Mouse (Mus musculus): ENCODE data around the gene Prss57. TPM values are rescaled to one million over a fixed set of nuclear protein-coding genes. Genes with fewer than 3 reads are reported as not detected.

Gene Prss57
- polyA plus RNA-seq, 1 experiment from 2014 or later: 0.11 TPM

- H3K4me1 ChIP-seq (ENCODE audit: insufficient read depth, low read depth, low read length): no peaks in the 10 kb centered on the region
- DNase-seq (ENCODE audit: low spot score): no peak
- H3K27me3 ChIP-seq (replicated peaks; ENCODE audit: insufficient read depth, low read length): no peaks in the 10 kb centered on the region
- H3K9ac ChIP-seq (replicated peaks; ENCODE audit: low read depth): no peak overlapping the region
- no peak overlapping the region for H3K4me2 ChIP-seq (replicated peaks; ENCODE audit: low read depth, low read length)
- H3K36me3 ChIP-seq (ENCODE audit: insufficient read depth, low read length): peaks cover 56% of the 10 kb centered on the region; the same call in 1 of the 2 replicates
- WGBS: 79% methylated on average over 11 of the region's 11 CpGs
- H3K9me3 ChIP-seq (ENCODE audit: low read length): peaks cover 11% of the 10 kb centered on the region
- TF ChIP-seq CTCF (IDR thresholded peaks at IDR 0.05) (0 out of 2 replicates have a peak, but pooled peaks have one; percentile 13), EP300 (IDR thresholded peaks at IDR 0.05) (no peak)
- H3K4me3 ChIP-seq (ENCODE audit: low read depth, low read length): no peak overlapping the region
- H3K27ac ChIP-seq (ENCODE audit: low read length): no peak overlapping the region
- no peak for ATAC-seq
Observed at GRCm38 (mm10) chr10:79740863-79741262, 49.9 kb downstream of the Prss57 start.

- peaks cover 56% of the 10 kb centered on the region; the same call in 1 of the 2 replicates for H3K36me3 ChIP-seq (ENCODE audit: insufficient read depth, low read length)
- ATAC-seq (no peak), DNase-seq (ENCODE audit: low spot score) (no peak)
- no peaks in the 10 kb centered on the region for H3K4me1 ChIP-seq (ENCODE audit: insufficient read depth, low read depth, low read length)
- no peaks in the 10 kb centered on the region for H3K27me3 ChIP-seq (replicated peaks; ENCODE audit: insufficient read depth, low read length)
- no peak overlapping the region for H3K9ac ChIP-seq (replicated peaks; ENCODE audit: low read depth)
- H3K4me3 ChIP-seq (ENCODE audit: low read depth, low read length): no peak overlapping the region
- no peak overlapping the region for H3K27ac ChIP-seq (ENCODE audit: low read length)
- no peak overlapping the region for H3K4me2 ChIP-seq (replicated peaks; ENCODE audit: low read depth, low read length)
- no peak for TF ChIP-seq EP300 (IDR thresholded peaks at IDR 0.05)
- TF ChIP-seq CTCF (IDR thresholded peaks at IDR 0.05): no peak
- 98% methylated on average over 28 of the region's 28 CpGs for WGBS
- peaks cover 11% of the 10 kb centered on the region for H3K9me3 ChIP-seq (ENCODE audit: low read length)
Observed at GRCm38 (mm10) chr10:79739234-79739633, 51.5 kb downstream of the Prss57 start.

GRCm38 (mm10) chr10:79738259-79738658, 52.5 kb downstream of the Prss57 start:
- Histone ChIP-seq H3K9me3 (ENCODE audit: low read length) (peaks cover 11% of the 10 kb centered on the region), H3K9ac (replicated peaks; ENCODE audit: low read depth) (no peak overlapping the region), H3K36me3 (ENCODE audit: insufficient read depth, low read length) (peaks cover 56% of the 10 kb centered on the region; the same call in 1 of the 2 replicates), H3K4me2 (replicated peaks; ENCODE audit: low read depth, low read length) (no peak overlapping the region), H3K4me3 (ENCODE audit: low read depth, low read length) (no peak overlapping the region), H3K27ac (ENCODE audit: low read length) (no peak overlapping the region), H3K4me1 (ENCODE audit: insufficient read depth, low read depth, low read length) (no peaks in the 10 kb centered on the region), H3K27me3 (replicated peaks; ENCODE audit: insufficient read depth, low read length) (no peaks in the 10 kb centered on the region)
- DNase-seq (ENCODE audit: low spot score) (no peak), ATAC-seq (no peak)
- TF ChIP-seq CTCF (IDR thresholded peaks at IDR 0.05) (peak; percentile 59), EP300 (IDR thresholded peaks at IDR 0.05) (no peak)
- WGBS: 95% methylated on average over 10 of the region's 10 CpGs

- Histone ChIP-seq H3K4me3 (ENCODE audit: low read depth, low read length) (no peak overlapping the region), H3K4me1 (ENCODE audit: insufficient read depth, low read depth, low read length) (no peaks in the 10 kb centered on the region), H3K36me3 (ENCODE audit: insufficient read depth, low read length) (peaks cover 50% of the 10 kb centered on the region; the same call in 1 of the 2 replicates), H3K27me3 (replicated peaks; ENCODE audit: insufficient read depth, low read length) (no peaks in the 10 kb centered on the region), H3K27ac (ENCODE audit: low read length) (no peak overlapping the region), H3K9me3 (ENCODE audit: low read length) (peaks cover 11% of the 10 kb centered on the region), H3K4me2 (replicated peaks; ENCODE audit: low read depth, low read length) (no peak overlapping the region), H3K9ac (replicated peaks; ENCODE audit: low read depth) (no peak overlapping the region)
- DNase-seq (ENCODE audit: low spot score): no peak
- ATAC-seq: no peak
- WGBS: 67% methylated on average over 13 of the region's 14 CpGs
- TF ChIP-seq CTCF (IDR thresholded peaks at IDR 0.05): no peak
- TF ChIP-seq EP300 (IDR thresholded peaks at IDR 0.05): no peak
Observed at GRCm38 (mm10) chr10:79736706-79737105, 54.1 kb downstream of the Prss57 start.

GRCm38 (mm10) chr10:79735361-79735760, 55.4 kb downstream of the Prss57 start:
- DNase-seq (ENCODE audit: low spot score) (no peak), ATAC-seq (0 out of 2 replicates have a peak, but pooled peaks have one; percentile 26)
- Histone ChIP-seq H3K9ac (replicated peaks; ENCODE audit: low read depth) (no peak overlapping the region), H3K27me3 (replicated peaks; ENCODE audit: insufficient read depth, low read length) (no peaks in the 10 kb centered on the region), H3K36me3 (ENCODE audit: insufficient read depth, low read length) (peaks cover 38% of the 10 kb centered on the region; the same call in 1 of the 2 replicates), H3K4me1 (ENCODE audit: insufficient read depth, low read depth, low read length) (no peaks in the 10 kb centered on the region), H3K4me3 (ENCODE audit: low read depth, low read length) (no peak overlapping the region), H3K9me3 (ENCODE audit: low read length) (peaks cover 11% of the 10 kb centered on the region), H3K4me2 (replicated peaks; ENCODE audit: low read depth, low read length) (no peak overlapping the region), H3K27ac (ENCODE audit: low read length) (no peak overlapping the region)
- WGBS: 38% methylated on average over 43 of the region's 52 CpGs
- TF ChIP-seq CTCF (IDR thresholded peaks at IDR 0.05) (peak; percentile 12; the same call in 1 of the 2 replicates), EP300 (IDR thresholded peaks at IDR 0.05) (no peak)

GRCm38 (mm10) chr10:79733847-79734246, 56.9 kb downstream of the Prss57 start:
- no peaks in the 10 kb centered on the region for H3K4me1 ChIP-seq (ENCODE audit: insufficient read depth, low read depth, low read length)
- H3K27ac ChIP-seq (ENCODE audit: low read length): no peak overlapping the region
- H3K9me3 ChIP-seq (ENCODE audit: low read length): peaks cover 3% of the 10 kb centered on the region; the same call in 1 of the 2 replicates
- TF ChIP-seq CTCF (IDR thresholded peaks at IDR 0.05) (no peak), EP300 (IDR thresholded peaks at IDR 0.05) (no peak)
- DNase-seq (ENCODE audit: low spot score): no peak
- H3K9ac ChIP-seq (replicated peaks; ENCODE audit: low read depth): no peak overlapping the region
- 93% methylated on average over 15 of the region's 15 CpGs for WGBS
- H3K27me3 ChIP-seq (replicated peaks; ENCODE audit: insufficient read depth, low read length): no peaks in the 10 kb centered on the region
- ATAC-seq: no peak
- H3K36me3 ChIP-seq (ENCODE audit: insufficient read depth, low read length): peaks cover 22% of the 10 kb centered on the region; the same call in 1 of the 2 replicates
- H3K4me2 ChIP-seq (replicated peaks; ENCODE audit: low read depth, low read length): no peak overlapping the region
- no peak overlapping the region for H3K4me3 ChIP-seq (ENCODE audit: low read depth, low read length)

All from lung, postnatal 0 days (tissue).